Mouse (Mus musculus) neural tube, embryonic 12.5 days (tissue): ENCODE measurements around the gene Hoxa10. TPM values are rescaled to one million over a fixed set of nuclear protein-coding genes. Genes with fewer than 3 reads are reported as not detected.

Experiments used
- ATAC-seq: fragments of 200-750 bp; cut with Nextera tagmentation; 2 replicates; pipeline ENCODE4 v1.8.0; 2017; ENCODE audit warnings: low read depth, mild to moderate bottlenecking, moderate TSS enrichment, moderate library complexity; ENCODE audit not compliant: low FRiP score
- H3K27ac ChIP-seq: fragments of 300-500 bp; sonication (generic); 2 replicates; pipeline ENCODE4 v1.5.1; 2016
- H3K27me3 ChIP-seq: fragments of 300-500 bp; sonication (generic); replicated peaks from 2 replicates; pipeline ENCODE4 v1.6.1; 2016; ENCODE audit warnings: mild to moderate bottlenecking
- H3K36me3 ChIP-seq: fragments of 300-500 bp; sonication (generic); 2 replicates; pipeline ENCODE4 v1.6.1; 2016; ENCODE audit warnings: mild to moderate bottlenecking
- H3K4me1 ChIP-seq: fragments of 300-500 bp; sonication (generic); 2 replicates; pipeline ENCODE4 v1.6.1; 2016
- H3K4me2 ChIP-seq: fragments of 300-500 bp; sonication (generic); replicated peaks from 2 replicates; pipeline ENCODE4 v1.6.1; 2016; ENCODE audit warnings: mild to moderate bottlenecking
- H3K4me3 ChIP-seq: fragments of 300-500 bp; sonication (generic); 2 replicates; pipeline ENCODE4 v1.5.1; 2016
- H3K9ac ChIP-seq: fragments of 300-500 bp; sonication (generic); 2 replicates; pipeline ENCODE4 v1.6.1; 2016; ENCODE audit warnings: mild to moderate bottlenecking
- H3K9me3 ChIP-seq: fragments of 300-500 bp; sonication (generic); 2 replicates; pipeline ENCODE4 v1.6.1; 2016; ENCODE audit warnings: mild to moderate bottlenecking
- WGBS: fragments of 180-500 bp; shearing (Covaris S2); methylation state at CpG from one replicate; pipeline ENCODE4 v1.1.7; 2016; 5-methylcytosine and 5-hydroxymethylcytosine counted together
- polyA plus RNA-seq: library from polyadenylated mRNA; unstranded; fragments of >200 nt; fragmentation: Nextera tagmentation; extraction: Ambion mirVana; gene quantifications from 2 replicates; pipeline ENCODE4 v1.2.1, GENCODE M21; 2016

The Hoxa10 gene
- polyA plus RNA-seq, 1 experiment from 2014 or later = 108 TPM

GRCm38 (mm10) chr6:52260654-52261575, 20.3 kb upstream of the Hoxa10 start, which contains the start of gene Hoxa13:
Gene Hoxa13, minus strand, starts transcription at chr6:52260880.
- Histone ChIP-seq H3K27ac (no peak within 1 kb of the TSS), H3K36me3 (no peaks in the 10 kb centered on the region), H3K4me3 (peak within 1 kb of the TSS; percentile 29), H3K27me3 (peaks cover 89% of the 10 kb centered on the region), H3K4me2 (peak within 1 kb of the TSS; percentile 53), H3K9ac (no peak within 1 kb of the TSS), H3K4me1 (peaks cover 16% of the 10 kb centered on the region), H3K9me3 (no peaks in the 10 kb centered on the region)
- peak; percentile 48; the same call in 1 of the 2 replicates for ATAC-seq
- 1% methylated on average over 45 of the region's 72 CpGs for WGBS

- under 1% methylated on average over 39 of the region's 39 CpGs for WGBS
- H3K27me3 ChIP-seq = peaks cover 89% of the 10 kb centered on the region
- H3K36me3 ChIP-seq = no peaks in the 10 kb centered on the region
- no peaks in the 10 kb centered on the region for H3K9me3 ChIP-seq
- H3K4me1 ChIP-seq = peaks cover 16% of the 10 kb centered on the region
- no peak overlapping the region for H3K9ac ChIP-seq
- H3K4me3 ChIP-seq = peak overlapping the region; percentile 29
- peak overlapping the region; percentile 44 for H3K4me2 ChIP-seq
- H3K27ac ChIP-seq = no peak overlapping the region
- ATAC-seq = no peak
Observed at GRCm38 (mm10) chr6:52259811-52260261, 19.2 kb upstream of the Hoxa10 start.

DNA sequence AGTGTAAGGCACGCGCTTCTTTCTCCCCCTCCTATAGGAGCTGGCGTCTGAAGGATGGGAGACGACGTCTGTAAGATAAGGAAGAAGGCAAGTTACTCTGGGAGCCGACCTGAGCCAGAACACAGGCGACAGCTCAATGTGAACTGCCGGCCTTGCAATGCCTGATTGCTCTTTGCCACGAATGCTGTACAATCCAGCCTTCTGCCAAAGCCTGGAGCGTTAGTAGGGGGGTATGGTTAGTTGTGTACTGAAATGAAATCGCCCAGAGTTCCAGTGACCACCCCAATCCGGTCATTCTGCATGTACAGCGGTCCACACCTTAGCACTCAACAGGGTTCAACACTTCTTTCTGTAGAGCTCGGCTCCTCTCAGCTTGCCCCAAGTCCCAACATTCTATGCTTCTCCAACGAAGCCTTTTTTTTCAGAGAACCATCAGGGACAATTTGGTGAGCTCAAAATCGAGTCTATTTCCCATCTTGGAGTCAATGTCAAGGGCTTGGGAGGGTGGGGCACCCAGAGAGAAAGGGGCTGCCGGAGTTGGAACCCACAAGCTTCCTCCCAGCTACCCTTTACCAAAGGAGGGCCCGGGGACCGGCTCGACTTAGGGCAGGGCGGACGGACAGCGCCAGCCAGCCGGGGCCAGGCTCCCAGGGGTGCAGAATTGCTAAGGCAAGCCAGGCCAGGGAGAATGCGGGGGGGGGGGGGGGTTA, 18.6 kb upstream of the Hoxa10 start:
- Histone ChIP-seq H3K4me1 (peaks cover 16% of the 10 kb centered on the region), H3K27ac (no peak overlapping the region), H3K9ac (no peak overlapping the region), H3K4me3 (peak overlapping the region; percentile 29), H3K4me2 (peak overlapping the region; percentile 44), H3K9me3 (no peaks in the 10 kb centered on the region), H3K27me3 (peaks cover 85% of the 10 kb centered on the region), H3K36me3 (no peaks in the 10 kb centered on the region)
- WGBS = 2% methylated on average over 24 of the region's 25 CpGs
- no peak for ATAC-seq

- Histone ChIP-seq H3K4me1 (peaks cover 16% of the 10 kb centered on the region), H3K27ac (no peak overlapping the region), H3K27me3 (peaks cover 85% of the 10 kb centered on the region), H3K36me3 (no peaks in the 10 kb centered on the region), H3K9ac (no peak overlapping the region), H3K4me3 (no peak overlapping the region), H3K4me2 (no peak overlapping the region), H3K9me3 (no peaks in the 10 kb centered on the region)
- under 1% methylated on average over 6 of the region's 6 CpGs for WGBS
- ATAC-seq = no peak
Observed at GRCm38 (mm10) chr6:52256956-52257355, 16.3 kb upstream of the Hoxa10 start.

- Histone ChIP-seq H3K27ac (no peak overlapping the region), H3K9ac (0 out of 2 replicates have a peak overlapping the region, but pooled peaks have one; percentile 30), H3K9me3 (no peaks in the 10 kb centered on the region), H3K4me1 (no peaks in the 10 kb centered on the region), H3K27me3 (peaks cover 88% of the 10 kb centered on the region), H3K4me3 (peak overlapping the region; percentile 15), H3K36me3 (no peaks in the 10 kb centered on the region), H3K4me2 (peak overlapping the region; percentile 50)
- under 1% methylated on average over 59 of the region's 59 CpGs for WGBS
- ATAC-seq = no peak
Observed at GRCm38 (mm10) chr6:52253511-52254500, 13.2 kb upstream of the Hoxa10 start.

DNA sequence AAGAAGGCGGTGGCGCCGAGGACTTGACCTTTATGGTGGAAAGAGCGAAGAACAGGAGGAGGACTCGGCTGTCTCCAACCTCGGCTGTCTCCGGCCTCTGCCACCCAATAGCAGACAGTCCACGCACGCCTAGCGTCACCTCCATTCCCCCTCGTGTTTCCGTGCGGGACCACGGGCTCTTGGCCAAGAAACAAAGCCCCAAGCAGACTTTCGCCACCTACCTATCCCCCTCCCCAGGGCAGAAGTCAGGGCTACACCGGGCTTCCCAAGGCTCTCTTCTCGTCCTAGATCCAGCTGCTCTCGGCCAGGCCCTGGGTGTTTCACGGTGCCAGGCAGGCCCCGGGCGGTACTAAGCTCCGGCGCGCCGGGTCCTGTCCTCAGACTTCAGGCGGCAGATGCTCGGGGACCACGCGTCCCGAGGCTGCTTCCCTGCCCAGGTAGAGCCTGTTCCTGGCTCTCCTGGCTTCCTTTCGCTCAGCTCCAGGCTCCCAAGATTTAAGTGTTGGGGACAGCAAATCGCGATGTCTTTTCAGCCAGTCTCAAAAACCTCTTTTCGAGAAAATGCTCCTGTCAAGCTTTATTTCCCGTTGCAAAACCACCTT, 12.2 kb upstream of the Hoxa10 start:
- Histone ChIP-seq H3K4me2 (peak overlapping the region; percentile 50), H3K9ac (peak overlapping the region; percentile 30), H3K4me3 (peak overlapping the region; percentile 15), H3K27me3 (peaks cover 89% of the 10 kb centered on the region), H3K4me1 (no peaks in the 10 kb centered on the region; the same call in 1 of the 2 replicates), H3K27ac (no peak overlapping the region), H3K9me3 (no peaks in the 10 kb centered on the region), H3K36me3 (no peaks in the 10 kb centered on the region)
- 0 out of 2 replicates have a peak, but pooled peaks have one; percentile 44 for ATAC-seq
- WGBS = 1% methylated on average over 35 of the region's 35 CpGs

GRCm38 (mm10) chr6:52252016-52252774, 11.5 kb upstream of the Hoxa10 start:
- Histone ChIP-seq H3K9ac (no peak overlapping the region; the same call in 1 of the 2 replicates), H3K27me3 (peaks cover 88% of the 10 kb centered on the region), H3K36me3 (no peaks in the 10 kb centered on the region), H3K4me3 (peak overlapping the region; percentile 15), H3K4me2 (peak overlapping the region; percentile 50), H3K9me3 (no peaks in the 10 kb centered on the region), H3K27ac (no peak overlapping the region), H3K4me1 (no peaks in the 10 kb centered on the region; the same call in 1 of the 2 replicates)
- WGBS = 2% methylated on average over 24 of the region's 24 CpGs
- no peak for ATAC-seq

- Histone ChIP-seq H3K9me3 (no peaks in the 10 kb centered on the region), H3K9ac (no peak overlapping the region), H3K27me3 (peaks cover 91% of the 10 kb centered on the region), H3K4me3 (peak overlapping the region; percentile 15; the same call in 1 of the 2 replicates), H3K4me2 (peak overlapping the region; percentile 50), H3K36me3 (no peaks in the 10 kb centered on the region), H3K27ac (no peak overlapping the region), H3K4me1 (no peaks in the 10 kb centered on the region; the same call in 1 of the 2 replicates)
- ATAC-seq = no peak
- WGBS = 6% methylated on average over 7 of the region's 7 CpGs
Observed at GRCm38 (mm10) chr6:52251177-52251879, 10.7 kb upstream of the Hoxa10 start.

DNA sequence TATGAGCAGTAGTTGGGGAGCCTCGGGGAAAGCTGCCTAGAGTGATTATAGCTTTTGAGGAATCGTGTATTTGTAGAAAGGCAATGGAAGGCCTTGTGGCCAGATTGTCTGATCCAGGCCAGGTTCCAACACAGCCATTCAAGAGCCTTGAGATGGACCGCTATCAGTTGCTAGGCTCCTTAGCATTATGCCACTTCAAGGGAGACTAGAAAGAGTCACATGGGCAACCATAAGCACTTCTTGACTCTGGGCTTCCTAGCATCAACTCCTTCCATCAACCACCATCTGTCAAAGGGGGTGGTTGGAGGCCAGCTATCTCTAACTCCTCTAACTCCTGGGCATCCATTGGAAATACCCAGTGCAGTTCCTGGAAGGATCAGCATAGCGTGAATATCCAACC, 9.2 kb upstream of the Hoxa10 start:
- Histone ChIP-seq H3K9ac (peak overlapping the region; percentile 43), H3K4me3 (no peak overlapping the region)
- 6% methylated on average over 4 of the region's 4 CpGs for WGBS

GRCm38 (mm10) chr6:52249415-52249738, 8.7 kb upstream of the Hoxa10 start:
- H3K9me3 ChIP-seq = no peaks in the 10 kb centered on the region
- ATAC-seq = no peak
- under 1% methylated on average over 16 of the region's 16 CpGs for WGBS
- no peak overlapping the region for H3K27ac ChIP-seq
- peak overlapping the region; percentile 18 for H3K4me3 ChIP-seq
- peak overlapping the region; percentile 50 for H3K4me2 ChIP-seq
- H3K9ac ChIP-seq = peak overlapping the region; percentile 43
- H3K27me3 ChIP-seq = peaks cover 92% of the 10 kb centered on the region
- no peaks in the 10 kb centered on the region for H3K36me3 ChIP-seq
- H3K4me1 ChIP-seq = no peaks in the 10 kb centered on the region; the same call in 1 of the 2 replicates

More for the DNA sequence above, 9.2 kb upstream of the Hoxa10 start:
- Histone ChIP-seq H3K4me1 (no peaks in the 10 kb centered on the region; the same call in 1 of the 2 replicates), H3K4me2 (peak overlapping the region; percentile 50), H3K27me3 (peaks cover 90% of the 10 kb centered on the region), H3K27ac (no peak overlapping the region), H3K36me3 (no peaks in the 10 kb centered on the region), H3K9me3 (no peaks in the 10 kb centered on the region)
- ATAC-seq = no peak
